Mouse (Mus musculus): Measurements from ENCODE around the gene Uroc1. TPM values are rescaled to one million over a fixed set of nuclear protein-coding genes. Genes with fewer than 3 reads are reported as not detected.

Gene Uroc1
- not detected for total RNA-seq (2021)
- long read RNA-seq = 0 reads

- DNase-seq (ENCODE audit: low spot score in 2 of 2) = no peak
These were observed at the start of gene Uroc1 for GRCm38 (mm10) chr6:90332561-90333425. TSS of gene Uroc1 (plus strand) at chr6:90333284.

GRCm38 (mm10) chr6:90288265-90288664, 44.8 kb upstream of the Uroc1 start:
- DNase-seq (ENCODE audit: low spot score in 2 of 2) = peak in 1 of 2 experiments; percentile 54

DNA sequence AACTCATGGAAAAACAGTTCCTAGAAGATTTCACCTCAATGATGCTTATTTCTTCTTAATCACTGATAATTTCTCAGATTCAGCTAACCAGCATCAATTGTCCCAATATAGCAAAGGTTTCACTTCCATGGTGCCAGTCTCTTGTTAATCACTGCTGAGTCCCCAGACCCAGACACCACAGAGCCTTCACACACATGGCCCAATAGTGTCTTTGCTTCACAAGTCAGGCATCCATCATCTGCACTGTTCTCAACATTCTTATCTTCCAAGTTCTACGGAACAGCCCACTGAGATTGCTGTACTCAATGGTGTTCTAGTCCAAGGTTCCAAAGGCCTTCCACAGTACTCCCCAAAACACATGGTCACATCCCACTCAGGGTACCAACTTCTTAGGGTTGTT, 32.2 kb upstream of the Uroc1 start, which contains the start of gene BC048671:
Gene BC048671 (plus strand): TSS at position 301 of the 400 bp plus-strand sequence.
- DNase-seq (ENCODE audit: low spot score in 2 of 2) = no peak

DNA sequence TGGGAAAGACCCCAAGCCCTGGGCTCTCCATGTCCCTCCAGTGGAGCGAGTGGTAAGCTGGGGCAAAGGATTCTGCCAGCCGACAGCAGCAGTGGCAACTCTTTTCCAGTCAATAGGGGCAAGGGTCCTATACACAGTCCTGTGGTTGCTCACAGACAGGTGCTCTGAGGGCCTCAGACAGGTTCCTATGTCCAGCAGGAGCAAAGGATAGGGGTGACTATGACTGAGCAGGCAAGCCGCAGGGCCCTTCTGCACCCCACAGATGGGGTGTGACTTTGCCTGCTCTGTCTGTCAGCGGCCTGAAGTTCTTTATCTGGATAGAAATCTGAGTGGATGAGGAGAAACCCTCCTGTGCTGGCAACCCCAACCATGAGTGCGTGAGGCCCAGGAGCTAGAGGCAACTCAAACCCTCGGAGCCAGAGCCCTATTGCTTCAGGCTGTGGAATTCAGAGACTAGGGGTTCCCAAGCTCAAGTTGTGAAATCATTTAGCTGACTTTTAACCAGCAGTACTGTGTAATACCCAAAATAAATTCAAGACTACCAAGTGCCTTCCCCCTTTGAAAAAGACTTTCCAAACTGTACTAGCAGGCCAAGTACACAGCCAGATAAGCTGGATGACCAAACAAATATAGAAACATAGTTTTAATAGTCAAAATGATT, 26.6 kb upstream of the Uroc1 start:
- DNase-seq (ENCODE audit: low spot score in 2 of 2) = no peak

- no peak for DNase-seq (ENCODE audit: low spot score in 2 of 2)
These were observed 24.0 kb upstream of the Uroc1 start for GRCm38 (mm10) chr6:90308839-90309778.

GRCm38 (mm10) chr6:90315961-90316360, 17.1 kb upstream of the Uroc1 start:
- DNase-seq (ENCODE audit: low spot score in 2 of 2) = peak in 1 of 2 experiments; percentile 35

DNA sequence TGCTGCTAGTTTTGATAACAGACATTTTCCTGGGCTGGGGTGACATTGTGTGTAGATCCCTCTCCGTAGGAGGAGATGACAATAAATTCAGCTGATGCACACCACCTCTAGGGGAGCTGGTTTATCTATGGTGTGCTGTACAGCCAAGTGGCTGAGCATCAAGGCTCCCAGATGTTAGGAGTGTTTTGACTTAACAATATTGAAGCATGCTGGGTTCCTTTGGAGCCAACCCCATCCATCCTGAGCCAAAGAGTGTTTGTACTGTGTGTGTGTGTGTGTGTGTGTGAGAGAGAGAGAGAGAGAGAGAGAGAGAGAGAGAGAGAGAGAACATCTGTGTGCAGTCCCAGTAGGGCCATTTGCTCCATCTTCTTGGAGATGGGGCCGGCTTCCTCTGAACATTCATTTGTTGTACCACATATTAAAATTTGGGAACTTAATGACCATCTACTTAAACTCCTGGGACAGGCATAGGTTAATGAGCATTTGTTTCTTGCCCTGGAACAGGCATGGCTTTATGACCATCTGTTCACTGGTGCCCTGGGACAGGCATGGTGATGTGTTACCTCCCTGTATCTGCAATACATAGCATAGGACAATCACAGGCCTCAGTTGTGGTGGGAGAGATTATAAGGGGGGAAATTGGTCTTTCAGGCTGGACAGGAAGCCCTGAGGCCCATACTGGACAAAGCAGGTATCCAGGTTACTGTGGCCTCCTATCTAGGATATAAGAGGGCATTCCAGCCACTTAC, 15.4 kb upstream of the Uroc1 start:
- no peak for DNase-seq (ENCODE audit: low spot score in 2 of 2)

GRCm38 (mm10) chr6:90319019-90319418, 14.1 kb upstream of the Uroc1 start:
- DNase-seq (ENCODE audit: low spot score in 2 of 2) = no peak

DNA sequence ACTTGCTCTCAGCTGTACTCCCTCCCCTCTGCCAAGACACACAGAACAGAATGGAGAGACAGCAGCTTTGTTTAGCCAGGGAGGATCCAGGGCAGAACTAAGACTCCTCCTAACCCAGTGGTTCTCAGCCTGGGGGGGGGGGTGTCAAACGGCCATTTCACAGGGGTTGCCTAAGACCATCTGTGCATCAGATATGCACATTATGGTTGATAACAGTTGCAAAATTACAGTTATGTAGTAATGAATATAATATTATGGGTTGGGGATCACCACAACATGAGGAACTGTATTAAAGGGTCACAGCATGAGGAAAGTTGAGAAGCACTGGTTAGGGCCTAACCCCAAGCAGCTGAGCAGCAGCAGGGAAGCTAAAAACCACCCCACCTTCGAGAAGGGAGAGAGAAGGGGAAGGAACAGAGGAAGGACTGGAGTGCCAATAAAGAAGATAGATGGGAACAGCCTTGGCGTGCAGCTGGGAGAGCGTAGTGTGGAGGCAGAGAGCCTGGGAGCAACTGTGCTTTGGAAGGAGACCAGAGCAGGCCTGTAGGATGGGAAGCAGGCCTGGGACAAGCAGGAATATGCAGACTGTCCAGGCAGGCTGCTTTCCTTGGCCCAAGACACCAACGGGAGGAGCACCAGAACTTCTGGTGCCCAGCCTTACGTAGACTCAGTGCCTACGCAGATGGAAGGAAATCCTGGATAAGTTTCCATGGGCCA, 13.5 kb upstream of the Uroc1 start:
- peak in 1 of 2 experiments; percentile 30 for DNase-seq (ENCODE audit: low spot score in 2 of 2)

GRCm38 (mm10) chr6:90320429-90320828, 12.7 kb upstream of the Uroc1 start:
- no peak for DNase-seq (ENCODE audit: low spot score in 2 of 2)

- no peak for DNase-seq (ENCODE audit: low spot score in 2 of 2)
These were observed 11.3 kb upstream of the Uroc1 start for GRCm38 (mm10) chr6:90321811-90322210.

DNA sequence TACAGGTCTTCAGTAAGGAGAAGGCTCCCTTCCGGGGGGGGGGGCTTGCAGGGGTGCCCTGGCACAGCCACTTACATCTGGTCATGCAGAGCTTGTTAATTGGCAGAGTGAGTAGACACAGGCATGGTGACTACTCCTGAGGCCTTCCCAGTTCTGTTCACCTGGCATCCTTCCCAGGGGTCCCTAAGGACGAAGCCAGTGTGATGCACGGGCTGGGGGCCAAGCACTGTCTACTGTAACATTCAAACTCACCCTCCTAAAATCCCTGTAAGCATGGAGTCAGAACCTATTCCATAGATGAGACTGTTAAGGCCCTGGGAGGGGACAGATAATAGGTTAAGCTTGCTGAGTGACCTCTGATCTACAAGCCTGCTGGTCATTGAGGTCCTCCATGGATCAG, 9.1 kb upstream of the Uroc1 start:
- DNase-seq (ENCODE audit: low spot score in 2 of 2) = no peak

DNA sequence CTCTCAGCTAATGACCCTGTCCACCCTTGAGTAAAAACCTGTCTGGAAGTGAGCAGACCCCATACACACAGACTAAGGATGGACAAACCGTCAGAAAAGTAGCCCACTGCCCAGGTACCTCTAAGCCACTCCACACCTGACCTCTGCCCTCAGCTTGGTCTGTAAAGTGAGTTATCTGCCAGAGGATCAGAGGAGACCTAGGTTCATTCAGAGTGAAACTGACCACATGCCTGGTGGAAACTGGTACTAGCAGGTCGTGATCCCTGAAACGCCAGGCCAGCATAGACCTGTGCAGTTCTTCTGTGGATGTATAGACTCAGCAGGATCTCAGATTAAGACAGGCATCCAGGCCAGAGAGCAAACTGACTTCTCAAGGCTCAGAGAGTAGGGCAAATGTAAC, 8.6 kb upstream of the Uroc1 start:
- DNase-seq (ENCODE audit: low spot score in 2 of 2) = no peak

- DNase-seq (ENCODE audit: low spot score in 2 of 2) = no peak
These were observed 8.1 kb upstream of the Uroc1 start, which contains the start of gene Chst13 for GRCm38 (mm10) chr6:90324991-90325390. TSS of gene Chst13 (minus strand) at chr6:90325185.

- DNase-seq (ENCODE audit: low spot score in 2 of 2) = peak in 1 of 2 experiments; percentile 60
These were observed 5.4 kb upstream of the Uroc1 start for GRCm38 (mm10) chr6:90327670-90328069.

DNA sequence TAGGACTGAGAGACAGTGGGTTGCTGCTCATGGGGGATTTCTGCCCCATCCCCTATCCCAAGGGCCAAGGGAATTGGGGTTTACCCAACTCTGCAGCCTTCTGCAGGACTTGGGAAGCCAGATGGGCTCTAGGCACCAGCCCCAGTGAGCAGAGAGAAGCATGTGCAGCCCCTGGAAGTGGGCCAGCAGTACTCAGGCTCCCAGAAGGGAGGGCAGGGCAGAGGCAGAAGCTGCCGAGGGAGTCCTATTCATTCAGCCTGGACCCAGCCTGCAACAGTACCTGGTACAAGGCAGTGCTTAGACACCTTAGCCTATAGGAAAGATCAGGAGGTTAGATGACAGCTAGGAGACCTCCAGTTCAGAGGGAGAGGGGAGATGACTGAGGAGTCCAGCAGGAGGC, 3.1 kb upstream of the Uroc1 start:
- DNase-seq (ENCODE audit: low spot score in 2 of 2) = peak; percentile 74 to 83

DNA sequence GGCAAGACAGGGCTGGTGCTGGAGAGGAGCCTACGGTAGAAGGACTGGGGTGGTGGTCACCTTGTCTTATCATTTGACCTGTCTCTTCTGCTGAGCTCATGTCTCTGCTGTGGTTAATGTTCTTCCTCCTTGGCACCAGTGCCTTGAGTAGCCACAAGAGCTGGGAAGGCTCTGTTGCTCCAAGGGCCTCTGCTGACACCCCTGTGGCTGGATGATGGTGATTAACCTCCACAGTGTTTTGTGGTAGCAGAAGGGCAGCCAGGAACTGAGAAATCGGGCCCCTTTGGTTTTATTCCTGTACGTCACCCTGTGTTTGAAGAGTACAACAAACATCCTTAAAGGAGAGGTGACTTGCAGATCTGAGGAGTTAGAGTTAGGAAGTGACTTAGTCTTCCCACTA, 1.2 kb downstream of the Uroc1 start:
- DNase-seq (ENCODE audit: low spot score in 2 of 2) = no peak

GRCm38 (mm10) chr6:90342343-90342742, 9.3 kb downstream of the Uroc1 start:
- no peak for DNase-seq (ENCODE audit: low spot score in 2 of 2)

- no peak for DNase-seq (ENCODE audit: low spot score in 2 of 2)
These were observed 14.1 kb downstream of the Uroc1 start for GRCm38 (mm10) chr6:90347183-90347582.

- no peak for DNase-seq (ENCODE audit: low spot score in 2 of 2)
These were observed 15.4 kb downstream of the Uroc1 start for GRCm38 (mm10) chr6:90348500-90348899.
